ENCODE assay signal across 9 mouse cellular contexts in the genomic region with DNA sequence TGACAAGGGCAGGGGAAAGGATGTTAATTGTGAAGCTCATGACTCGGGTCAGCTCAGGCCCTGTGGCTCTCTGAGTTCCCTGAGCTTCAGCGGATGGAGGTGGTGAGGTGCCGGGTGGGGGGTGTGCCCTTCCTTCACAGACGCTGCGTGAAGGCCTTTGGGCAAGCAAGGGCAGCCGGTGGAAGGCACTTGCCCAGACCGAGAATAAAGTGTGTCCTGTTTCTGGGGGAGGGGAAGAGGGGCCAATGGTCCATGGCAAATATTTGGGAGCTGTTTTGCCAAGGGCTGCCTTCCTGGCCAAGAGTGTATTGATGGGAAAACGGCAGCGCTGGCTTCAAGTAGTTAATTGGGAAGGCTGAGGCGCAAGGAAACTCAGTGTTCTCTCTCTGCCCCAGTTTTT. TPM values are rescaled to one million over a fixed set of nuclear protein-coding genes. Genes with fewer than 3 reads are reported as not detected.
A peak's percentile ranks its signal among the peaks of the same experiment; 100 is the strongest.
DNase-seq lines count a peak whose midpoint lies in the region; ATAC-seq lines count a peak whose summit lies in the region.
"Had no signal": no experiment of that assay in that cellular context is flagged by ENCODE, and none has a peak within 500 bp of the region (broad histone marks: within the 10 kb centered on the region; RNA-seq: fewer than 3 reads in every experiment).

No protein-coding gene starts in this region.

- ATAC-seq in embryonic facial prominence, embryonic 13.5 days (ENCODE audit: insufficient number of reproducible peaks, insufficient read depth, low FRiP score, low TSS enrichment, low read depth): no peak
- no peak for ATAC-seq in intestine, embryonic 16.5 days
- no peak for ATAC-seq in neural tube, embryonic 12.5 days (ENCODE audit: low FRiP score, low read depth)

- H3K27me3 ChIP-seq in embryonic facial prominence, embryonic 13.5 days: peaks cover 82% of the 10 kb centered on the region
- H3K27me3 ChIP-seq in intestine, embryonic 16.5 days (replicated peaks; ENCODE audit: control insufficient read depth, insufficient read depth, low read length): peaks cover 60% of the 10 kb centered on the region
- peaks cover 64% of the 10 kb centered on the region for H3K27me3 ChIP-seq in neural tube, embryonic 12.5 days (replicated peaks)

- WGBS in embryonic facial prominence, embryonic 13.5 days: 3% methylated on average over 10 of the region's 10 CpGs
- WGBS in intestine, embryonic 16.5 days: 14% methylated on average over 10 of the region's 10 CpGs
- WGBS in neural tube, embryonic 12.5 days: 2% methylated on average over 10 of the region's 10 CpGs

- no peaks in the 10 kb centered on the region for H3K9me3 ChIP-seq in embryonic facial prominence, embryonic 13.5 days
- H3K9me3 ChIP-seq in intestine, embryonic 16.5 days (ENCODE audit: control insufficient read depth, low read length): 0 out of 2 replicates have a peak, but pooled peaks cover 3% of the 10 kb centered on the region
- H3K9me3 ChIP-seq in neural tube, embryonic 12.5 days: no peaks in the 10 kb centered on the region

- peaks cover 56% of the 10 kb centered on the region for H3K4me1 ChIP-seq in embryonic facial prominence, embryonic 13.5 days
- H3K4me1 ChIP-seq in intestine, embryonic 16.5 days (ENCODE audit: control insufficient read depth, insufficient read depth, low read length): peaks cover 11% of the 10 kb centered on the region; the same call in 1 of the 2 replicates
- H3K4me1 ChIP-seq in neural tube, embryonic 12.5 days: peaks cover 19% of the 10 kb centered on the region

- H3K36me3 ChIP-seq in embryonic facial prominence, embryonic 13.5 days: peaks cover 29% of the 10 kb centered on the region
- no peaks in the 10 kb centered on the region for H3K36me3 ChIP-seq in intestine, embryonic 16.5 days (ENCODE audit: control insufficient read depth, insufficient read depth, low read length)
- H3K36me3 ChIP-seq in neural tube, embryonic 12.5 days: no peaks in the 10 kb centered on the region

- DNase-seq in kidney, postnatal 4 days: peak; percentile 23 to 40
- no peak for DNase-seq in kidney, adult 18-20 months
- no peak for DNase-seq in ovary, postnatal 14 days (ENCODE audit: low spot score)
- DNase-seq in thymus, postnatal 4 days: no peak
- no peak for DNase-seq in spleen, postnatal 10 days (ENCODE audit: low spot score in 2 of 2)

- H3K27ac ChIP-seq in embryonic facial prominence, embryonic 13.5 days: peak overlapping the region; percentile 90
- H3K27ac ChIP-seq in intestine, embryonic 16.5 days (ENCODE audit: low read length): no peak overlapping the region
- no peak overlapping the region for H3K27ac ChIP-seq in neural tube, embryonic 12.5 days

- H3K4me2 ChIP-seq in embryonic facial prominence, embryonic 13.5 days: peak overlapping the region; percentile 80
- no peak overlapping the region for H3K4me2 ChIP-seq in intestine, embryonic 16.5 days (ENCODE audit: low read depth, low read length)
- peak overlapping the region; percentile 88 for H3K4me2 ChIP-seq in neural tube, embryonic 12.5 days (replicated peaks)

- peak overlapping the region; percentile 92 for H3K9ac ChIP-seq in embryonic facial prominence, embryonic 13.5 days
- H3K9ac ChIP-seq in intestine, embryonic 16.5 days (ENCODE audit: low read depth, low read length): no peak overlapping the region
- no peak overlapping the region for H3K9ac ChIP-seq in neural tube, embryonic 12.5 days

- H3K4me3 ChIP-seq in embryonic facial prominence, embryonic 13.5 days: peak overlapping the region; percentile 65
- H3K4me3 ChIP-seq in intestine, embryonic 16.5 days (ENCODE audit: low read length): peak overlapping the region; percentile 50; the same call in 1 of the 2 replicates
- no peak overlapping the region for H3K4me3 ChIP-seq in neural tube, embryonic 12.5 days

RNA-seq across cellular contexts. Expression of gene Cxcl14, which starts 1.4 kb away (rescaled TPM):
- polyA plus RNA-seq in embryonic facial prominence, embryonic 13.5 days (2015; fragmentation: Nextera tagmentation; extraction: Ambion mirVana): 589 and 679 TPM in 2 replicates
- 8.8 TPM in 2 replicates for polyA plus RNA-seq in intestine, embryonic 16.5 days (2015; fragmentation: Nextera tagmentation; extraction: Ambion mirVana)
- 38.1 and 42.3 TPM in 2 replicates for polyA plus RNA-seq in neural tube, embryonic 12.5 days (2016; fragmentation: Nextera tagmentation; extraction: Ambion mirVana)

RNA-seq across cellular contexts. Expression of gene Neurog1, which starts 42.9 kb away (rescaled TPM):
- 1.1 and 2.0 TPM in 2 replicates for polyA plus RNA-seq in embryonic facial prominence, embryonic 13.5 days (2015; fragmentation: Nextera tagmentation; extraction: Ambion mirVana)
- not detected in 2 replicates for polyA plus RNA-seq in intestine, embryonic 16.5 days (2015; fragmentation: Nextera tagmentation; extraction: Ambion mirVana)
- 36.5 and 39.9 TPM in 2 replicates for polyA plus RNA-seq in neural tube, embryonic 12.5 days (2016; fragmentation: Nextera tagmentation; extraction: Ambion mirVana)
- polyA plus RNA-seq: liver, embryonic 16.5 days had no signal

Comparison
In these comparisons a context has a peak if more than half of its experiments do, and no peak if none do; other contexts are left out.
1. DNase-seq: peak in kidney, postnatal 4 days (2 of 2); none in kidney, adult 18-20 months (single experiment), ovary, postnatal 14 days (single experiment), thymus, postnatal 4 days (single experiment) and spleen, postnatal 10 days (0 of 2).
2. RNA of gene Cxcl14, which starts 1.4 kb away (polyA plus RNA-seq): 589 to 679 TPM in embryonic facial prominence, embryonic 13.5 days; 38.1 to 42.3 TPM in neural tube, embryonic 12.5 days and 8.8 TPM in intestine, embryonic 16.5 days; every median in the first group is over 10 times any median in the second.
3. RNA of gene Neurog1, which starts 42.9 kb away (polyA plus RNA-seq): 36.5 to 39.9 TPM in neural tube, embryonic 12.5 days; 1.1 to 2.0 TPM in embryonic facial prominence, embryonic 13.5 days and not detected in intestine, embryonic 16.5 days; every median in the first group is over 10 times any median in the second.